Mouse (Mus musculus): ENCODE data around the gene Apol8. TPM values are rescaled to one million over a fixed set of nuclear protein-coding genes. Genes with fewer than 3 reads are reported as not detected.
"Not testable (repeated sequence)": the region's sequence is repeated elsewhere in the genome, so short reads cannot be mapped to it uniquely, and the experiment has no call there.

Gene Apol8
- polyA plus RNA-seq, 1 experiment from 2014 or later = not detected

DNA sequence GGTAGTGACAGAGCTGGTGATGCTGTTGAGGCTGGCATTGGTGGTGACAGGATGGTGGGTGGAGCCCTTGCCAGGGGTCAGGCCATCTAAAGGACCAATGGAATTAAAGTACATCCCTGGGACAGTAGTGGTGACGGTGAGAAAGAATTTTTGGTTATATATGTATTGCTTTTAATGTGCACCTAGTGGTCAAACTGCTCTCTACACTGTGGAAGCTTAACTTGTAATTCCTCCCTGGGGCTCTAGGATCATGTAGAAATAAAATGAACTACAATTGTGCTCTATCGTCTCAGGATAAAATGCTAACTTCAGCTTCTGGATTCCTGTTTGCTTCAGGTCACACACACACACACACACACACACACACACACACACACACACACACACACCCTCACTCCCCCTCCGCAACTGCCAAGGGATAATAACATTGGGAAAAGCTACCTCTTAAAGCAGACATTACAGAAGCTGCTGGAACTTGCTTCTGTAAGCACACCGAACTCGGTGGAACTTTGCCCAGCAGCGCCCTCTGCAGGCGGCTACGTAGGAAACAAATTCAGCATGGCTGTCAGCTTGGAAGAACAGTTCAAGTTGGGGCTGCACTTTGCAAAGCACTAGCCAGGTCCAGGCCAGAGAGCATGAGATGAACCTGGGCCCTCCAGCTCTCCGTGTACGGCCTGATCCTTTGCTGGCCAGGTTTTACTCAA lies 32.4 kb downstream of the Apol8 start:
- H3K27ac ChIP-seq (replicated peaks; ENCODE audit: low read depth, low read length); H3K4me2 ChIP-seq (ENCODE audit: low read depth, severe bottlenecking); DNase-seq (ENCODE audit: low spot score); H3K27me3 ChIP-seq (ENCODE audit: control insufficient read depth, insufficient read depth, low read length); H3K4me1 ChIP-seq (ENCODE audit: control insufficient read depth, insufficient read depth, low read length); H3K36me3 ChIP-seq (ENCODE audit: control insufficient read depth, insufficient read depth, low read length); ATAC-seq (ENCODE audit: insufficient number of reproducible peaks, low FRiP score, low TSS enrichment, low read depth); H3K9me3 ChIP-seq (ENCODE audit: control insufficient read depth, low read length); H3K9ac ChIP-seq (ENCODE audit: low read length); H3K4me3 ChIP-seq (ENCODE audit: low read depth, low read length): not testable (repeated sequence)
- 22% methylated on average over 3 of the region's 10 CpGs for WGBS

DNA sequence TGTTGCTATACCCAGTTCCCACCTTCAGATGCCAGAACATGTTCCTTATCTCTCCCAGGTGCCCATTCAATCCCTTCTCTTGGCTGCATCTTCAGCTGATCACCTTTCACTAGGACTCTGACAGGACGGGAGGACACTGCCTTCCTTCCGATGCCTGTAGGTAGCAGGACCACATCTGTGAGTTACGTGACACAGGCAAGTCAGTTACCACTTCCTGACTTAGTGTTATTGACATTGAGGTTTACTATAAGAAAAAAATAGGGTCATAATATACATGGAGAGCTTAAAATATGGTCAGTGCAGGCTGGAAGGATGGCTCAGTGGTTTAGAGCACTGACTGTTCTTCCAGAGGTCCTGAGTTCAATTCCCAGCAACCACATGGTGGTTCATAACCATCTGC lies 35.3 kb downstream of the Apol8 start:
- not testable (repeated sequence) for H3K27me3 ChIP-seq (ENCODE audit: control insufficient read depth, insufficient read depth, low read length); H3K9ac ChIP-seq (ENCODE audit: low read length); H3K4me2 ChIP-seq (ENCODE audit: low read depth, severe bottlenecking); DNase-seq (ENCODE audit: low spot score); H3K9me3 ChIP-seq (ENCODE audit: control insufficient read depth, low read length); ATAC-seq (ENCODE audit: insufficient number of reproducible peaks, low FRiP score, low TSS enrichment, low read depth); H3K36me3 ChIP-seq (ENCODE audit: control insufficient read depth, insufficient read depth, low read length); H3K4me1 ChIP-seq (ENCODE audit: control insufficient read depth, insufficient read depth, low read length); H3K27ac ChIP-seq (replicated peaks; ENCODE audit: low read depth, low read length); H3K4me3 ChIP-seq (ENCODE audit: low read depth, low read length)
- no CpG with 5 or more reads among the region's 3 CpGs for whole genome bisulfite sequencing

DNA sequence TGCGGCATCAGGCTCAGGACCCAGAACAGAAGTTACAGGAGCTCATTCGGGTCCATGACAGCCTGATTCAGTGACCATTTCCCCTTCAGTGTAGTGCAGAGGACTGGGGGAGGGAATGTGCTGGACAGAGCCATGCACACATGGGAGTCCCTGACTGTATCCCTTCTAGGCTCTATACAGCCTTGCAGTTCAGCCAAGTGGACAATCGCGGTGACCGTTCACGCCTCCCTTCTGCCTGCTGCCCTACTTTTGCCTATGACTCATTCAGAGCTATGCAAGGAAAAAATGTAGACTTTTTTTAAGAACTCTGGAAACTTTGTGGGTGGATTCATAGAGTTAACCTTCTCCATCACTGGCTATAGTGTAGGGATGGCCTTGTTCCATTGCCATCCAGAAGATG lies 38.6 kb downstream of the Apol8 start:
- not testable (repeated sequence) for H3K4me1 ChIP-seq (ENCODE audit: control insufficient read depth, insufficient read depth, low read length); H3K4me3 ChIP-seq (ENCODE audit: low read depth, low read length); H3K27me3 ChIP-seq (ENCODE audit: control insufficient read depth, insufficient read depth, low read length); H3K36me3 ChIP-seq (ENCODE audit: control insufficient read depth, insufficient read depth, low read length); H3K9ac ChIP-seq (ENCODE audit: low read length); ATAC-seq (ENCODE audit: insufficient number of reproducible peaks, low FRiP score, low TSS enrichment, low read depth); DNase-seq (ENCODE audit: low spot score); H3K9me3 ChIP-seq (ENCODE audit: control insufficient read depth, low read length); H3K27ac ChIP-seq (replicated peaks; ENCODE audit: low read depth, low read length); H3K4me2 ChIP-seq (ENCODE audit: low read depth, severe bottlenecking)
- WGBS = 83% methylated on average over 2 of the region's 6 CpGs

DNA sequence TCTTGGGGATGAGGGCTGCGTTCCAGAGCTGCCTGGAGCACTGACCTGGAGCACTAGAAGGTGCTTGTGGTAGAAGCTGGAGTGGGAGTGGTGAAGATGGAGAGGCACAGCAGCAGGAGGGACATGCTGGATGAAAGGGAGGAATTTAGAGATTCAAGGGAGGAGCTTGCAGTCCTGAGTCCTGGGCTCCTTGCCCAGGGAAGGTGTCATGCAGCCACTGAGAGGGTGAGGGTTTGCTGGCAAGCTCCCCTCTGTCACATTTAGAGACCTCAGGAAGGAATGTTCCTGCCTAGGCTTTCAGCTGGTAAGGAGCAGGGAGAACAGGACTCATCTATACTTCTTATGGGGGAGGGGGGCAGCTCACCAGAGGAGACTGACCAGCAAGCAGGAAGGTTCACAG lies 47.9 kb downstream of the Apol8 start:
- not testable (repeated sequence) for H3K27me3 ChIP-seq (ENCODE audit: control insufficient read depth, insufficient read depth, low read length); H3K9me3 ChIP-seq (ENCODE audit: control insufficient read depth, low read length); H3K27ac ChIP-seq (replicated peaks; ENCODE audit: low read depth, low read length); H3K4me3 ChIP-seq (ENCODE audit: low read depth, low read length); H3K9ac ChIP-seq (ENCODE audit: low read length); ATAC-seq (ENCODE audit: insufficient number of reproducible peaks, low FRiP score, low TSS enrichment, low read depth); DNase-seq (ENCODE audit: low spot score); H3K4me1 ChIP-seq (ENCODE audit: control insufficient read depth, insufficient read depth, low read length); H3K36me3 ChIP-seq (ENCODE audit: control insufficient read depth, insufficient read depth, low read length); H3K4me2 ChIP-seq (ENCODE audit: low read depth, severe bottlenecking)
- WGBS = 80% methylated on average over 1 of the region's 1 CpGs

DNA sequence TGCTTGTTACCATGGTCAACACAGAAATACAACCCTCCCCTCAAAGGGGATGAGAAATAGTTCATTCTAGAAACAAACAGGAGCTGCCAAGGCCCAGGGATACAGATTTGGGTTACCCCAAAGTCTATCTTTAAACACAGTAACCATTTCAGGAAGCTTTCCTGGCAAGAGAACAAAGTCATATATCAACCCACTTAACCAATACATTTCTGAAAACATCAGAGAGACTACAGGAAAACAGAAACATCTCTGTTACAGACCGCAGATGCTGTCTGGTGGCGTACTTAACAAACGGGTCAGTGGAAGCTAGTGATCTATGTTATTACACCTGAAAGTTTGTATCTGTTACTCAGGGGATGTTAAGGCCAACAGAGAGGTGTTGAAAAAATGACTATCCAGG lies 51.5 kb downstream of the Apol8 start:
- not testable (repeated sequence) for H3K36me3 ChIP-seq (ENCODE audit: control insufficient read depth, insufficient read depth, low read length); H3K4me2 ChIP-seq (ENCODE audit: low read depth, severe bottlenecking); DNase-seq (ENCODE audit: low spot score); H3K9me3 ChIP-seq (ENCODE audit: control insufficient read depth, low read length); H3K9ac ChIP-seq (ENCODE audit: low read length); H3K4me3 ChIP-seq (ENCODE audit: low read depth, low read length); H3K4me1 ChIP-seq (ENCODE audit: control insufficient read depth, insufficient read depth, low read length); H3K27me3 ChIP-seq (ENCODE audit: control insufficient read depth, insufficient read depth, low read length); H3K27ac ChIP-seq (replicated peaks; ENCODE audit: low read depth, low read length); ATAC-seq (ENCODE audit: insufficient number of reproducible peaks, low FRiP score, low TSS enrichment, low read depth)
- 93% methylated on average over 3 of the region's 3 CpGs for WGBS

DNA sequence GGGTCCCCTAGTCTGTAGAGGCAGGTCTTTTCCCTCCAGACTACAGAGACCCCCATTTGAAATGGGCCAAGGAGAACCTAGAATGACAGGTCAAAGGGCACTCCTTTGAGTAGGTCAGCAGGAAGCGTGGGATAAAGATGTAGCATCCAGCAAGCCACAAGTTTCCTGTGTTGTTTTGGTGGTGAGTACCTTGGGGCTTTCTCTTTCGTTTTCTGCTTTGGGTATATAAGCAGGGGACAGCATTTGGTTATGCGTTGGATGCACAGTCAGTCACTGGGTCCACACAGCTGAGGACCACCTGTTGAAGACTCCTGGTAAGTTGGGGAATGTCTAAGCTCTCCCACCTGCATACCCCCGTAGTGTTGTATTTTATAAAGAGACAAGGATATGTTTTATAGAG lies 58.1 kb downstream of the Apol8 start, which contains the start of gene Apol7e:
TSS of gene Apol7e (plus strand) at position 202 of the 400 bp plus-strand sequence.
- not testable (repeated sequence) for H3K4me3 ChIP-seq (ENCODE audit: low read depth, low read length); H3K27ac ChIP-seq (replicated peaks; ENCODE audit: low read depth, low read length); H3K27me3 ChIP-seq (ENCODE audit: control insufficient read depth, insufficient read depth, low read length); H3K36me3 ChIP-seq (ENCODE audit: control insufficient read depth, insufficient read depth, low read length); H3K4me2 ChIP-seq (ENCODE audit: low read depth, severe bottlenecking); DNase-seq (ENCODE audit: low spot score); H3K9ac ChIP-seq (ENCODE audit: low read length); H3K4me1 ChIP-seq (ENCODE audit: control insufficient read depth, insufficient read depth, low read length); ATAC-seq (ENCODE audit: insufficient number of reproducible peaks, low FRiP score, low TSS enrichment, low read depth); H3K9me3 ChIP-seq (ENCODE audit: control insufficient read depth, low read length)
- WGBS = 80% methylated on average over 4 of the region's 4 CpGs

Other genes with a start within 250 kb of the Apol8 start
- not detected in 2 replicates for gene Apol11a, start 248.7 kb downstream of the Apol8 start, polyA plus RNA-seq (2014; fragmentation: Nextera tagmentation; extraction: Ambion mirVana)
- gene Apol7c, start 223.7 kb downstream of the Apol8 start, polyA plus RNA-seq (2014; fragmentation: Nextera tagmentation; extraction: Ambion mirVana) = not detected in 2 replicates
- not detected in 2 replicates for gene 1700025B11Rik, start 195.1 kb downstream of the Apol8 start, polyA plus RNA-seq (2014; fragmentation: Nextera tagmentation; extraction: Ambion mirVana)
- gene Apol10b, start 160.9 kb downstream of the Apol8 start, polyA plus RNA-seq (2014; fragmentation: Nextera tagmentation; extraction: Ambion mirVana) = 0.08 TPM in 1 of 2 replicates, not detected in the other
- gene Gm36245, start 157.7 kb downstream of the Apol8 start, polyA plus RNA-seq (2014; fragmentation: Nextera tagmentation; extraction: Ambion mirVana) = not detected in 2 replicates
- 0.16 TPM in 1 of 2 replicates, not detected in the other for gene Apol11b, start 113.7 kb downstream of the Apol8 start, polyA plus RNA-seq (2014; fragmentation: Nextera tagmentation; extraction: Ambion mirVana)
- not detected in 2 replicates for gene Apol7e, start 58.1 kb downstream of the Apol8 start, polyA plus RNA-seq (2014; fragmentation: Nextera tagmentation; extraction: Ambion mirVana)
- gene Apol9b, start 28.0 kb downstream of the Apol8 start, polyA plus RNA-seq (2014; fragmentation: Nextera tagmentation; extraction: Ambion mirVana) = not detected in 2 replicates
- 33.2 and 38.1 TPM in 2 replicates for gene Myh9, start 85.2 kb upstream of the Apol8 start, polyA plus RNA-seq (2014; fragmentation: Nextera tagmentation; extraction: Ambion mirVana)
- 263 and 266 TPM in 2 replicates for gene Txn2, start 172.0 kb upstream of the Apol8 start, polyA plus RNA-seq (2014; fragmentation: Nextera tagmentation; extraction: Ambion mirVana)
- 6.1 and 7.2 TPM in 2 replicates for gene Foxred2, start 199.7 kb upstream of the Apol8 start, polyA plus RNA-seq (2014; fragmentation: Nextera tagmentation; extraction: Ambion mirVana)
- 249 and 259 TPM in 2 replicates for gene Eif3d, start 213.8 kb upstream of the Apol8 start, polyA plus RNA-seq (2014; fragmentation: Nextera tagmentation; extraction: Ambion mirVana)

Measured in limb, embryonic 11.5 days (tissue).